Mouse (Mus musculus) heart, postnatal 0 days (tissue): ENCODE data around the gene Ccnyl1. TPM values are rescaled to one million over a fixed set of nuclear protein-coding genes. Genes with fewer than 3 reads are reported as not detected.

Experiments used
- ATAC-seq: fragments of 200-750 bp; cut with Nextera tagmentation; 2 replicates; pipeline ENCODE4 v1.8.0; 2017; ENCODE audit warnings: low read depth, moderate number of reproducible peaks, moderate library complexity; ENCODE audit not compliant: insufficient read depth
- DNase-seq: peaks from one replicate; pipeline ENCODE4 v3.0.0-alpha.2; 2016; ENCODE audit warnings: low spot score
- H3K27ac ChIP-seq: fragments of 300-500 bp; sonication (generic); 2 replicates; pipeline ENCODE4 v1.5.1; 2014; ENCODE audit warnings: low read depth, mild to moderate bottlenecking
- H3K27me3 ChIP-seq: fragments of 300-500 bp; sonication (generic); 2 replicates; pipeline ENCODE4 v1.6.1; 2014; ENCODE audit warnings: low read length, mixed read lengths; ENCODE audit not compliant: control insufficient read depth, insufficient read depth
- H3K36me3 ChIP-seq: fragments of 300-500 bp; sonication (generic); replicated peaks from 2 replicates; pipeline ENCODE4 v1.6.1; 2014; ENCODE audit warnings: low read length, mixed read lengths; ENCODE audit not compliant: control insufficient read depth, insufficient read depth
- H3K4me1 ChIP-seq: fragments of 300-500 bp; sonication (generic); 2 replicates; pipeline ENCODE4 v1.6.1; 2014; ENCODE audit warnings: antibody characterized with exemption; ENCODE audit not compliant: control insufficient read depth, insufficient read depth
- H3K4me2 ChIP-seq: fragments of 300-500 bp; sonication (generic); 2 replicates; pipeline ENCODE4 v1.6.1; 2014; ENCODE audit warnings: low read depth, mild to moderate bottlenecking, low read length, moderate library complexity
- H3K4me3 ChIP-seq: fragments of 300-500 bp; sonication (generic); 2 replicates; pipeline ENCODE4 v1.5.1; 2014; ENCODE audit warnings: low read depth, low read length
- H3K9ac ChIP-seq: fragments of 300-500 bp; sonication (generic); replicated peaks from 2 replicates; pipeline ENCODE4 v1.6.1; 2014; ENCODE audit warnings: low read depth, low read length, mixed read lengths
- H3K9me3 ChIP-seq: fragments of 300-500 bp; sonication (generic); replicated peaks from 2 replicates; pipeline ENCODE4 v1.6.1; 2016; ENCODE audit warnings: low read length; ENCODE audit not compliant: control insufficient read depth
- CTCF ChIP-seq: IDR thresholded peaks from 2 replicates; pipeline ENCODE4 v1.5.1; 2016; ENCODE audit warnings: antibody characterized with exemption, control low read depth, low read depth
- EP300 ChIP-seq: IDR thresholded peaks from 2 replicates; pipeline ENCODE4 v1.6.1; 2016; ENCODE audit warnings: antibody characterized with exemption, low read depth
- WGBS: fragments of 180-500 bp; shearing (Covaris S2); extraction: QIAGEN DNeasy Blood & Tissue Kit; methylation state at CpG from one replicate; pipeline ENCODE4 v1.1.7; 2014; 5-methylcytosine and 5-hydroxymethylcytosine counted together
- polyA plus RNA-seq: library from polyadenylated mRNA; unstranded; fragments of >200 nt; fragmentation: Nextera tagmentation; extraction: Ambion mirVana; gene quantifications from 2 replicates; pipeline ENCODE4 v1.2.1, GENCODE M21; 2015
- total RNA-seq: library from RNA; depleted of rRNA; stranded (reverse); fragments of >200 nt; gene quantifications from 2 replicates; pipeline ENCODE4 v1.2.3, GENCODE M21; 2014; ENCODE audit warnings: low replicate concordance

The Ccnyl1 gene
- total and polyA plus RNA-seq, 2 experiments from 2014 or later: 3.4 to 12.7 TPM

GRCm38 (mm10) chr1:64673931-64674330, 16.3 kb upstream of the Ccnyl1 start:
- H3K36me3 ChIP-seq: no peaks in the 10 kb centered on the region
- no peaks in the 10 kb centered on the region for H3K9me3 ChIP-seq
- no peak overlapping the region for H3K4me3 ChIP-seq
- H3K4me2 ChIP-seq: no peak overlapping the region
- DNase-seq: no peak
- no peak overlapping the region for H3K27ac ChIP-seq
- H3K4me1 ChIP-seq: no peaks in the 10 kb centered on the region
- WGBS: 91% methylated on average over 5 of the region's 5 CpGs
- H3K9ac ChIP-seq: no peak overlapping the region
- TF ChIP-seq CTCF: no peak
- no peaks in the 10 kb centered on the region for H3K27me3 ChIP-seq
- no peak for ATAC-seq

GRCm38 (mm10) chr1:64676060-64676839, 14.0 kb upstream of the Ccnyl1 start:
- H3K27me3 ChIP-seq: no peaks in the 10 kb centered on the region
- H3K27ac ChIP-seq: no peak overlapping the region
- TF ChIP-seq CTCF: no peak
- no peak overlapping the region for H3K4me2 ChIP-seq
- WGBS: 62% methylated on average over 6 of the region's 6 CpGs
- ATAC-seq (no peak), DNase-seq (no peak)
- no peaks in the 10 kb centered on the region for H3K4me1 ChIP-seq
- H3K36me3 ChIP-seq: no peaks in the 10 kb centered on the region
- H3K4me3 ChIP-seq: no peak overlapping the region
- H3K9me3 ChIP-seq: no peaks in the 10 kb centered on the region
- no peak overlapping the region for H3K9ac ChIP-seq

- WGBS: 57% methylated on average over 3 of the region's 3 CpGs
These were observed 8.8 kb upstream of the Ccnyl1 start for GRCm38 (mm10) chr1:64681499-64681898.

GRCm38 (mm10) chr1:64683039-64683438, 7.2 kb upstream of the Ccnyl1 start:
- Histone ChIP-seq H3K4me3 (no peak overlapping the region), H3K9ac (no peak overlapping the region), H3K4me1 (no peaks in the 10 kb centered on the region), H3K4me2 (no peak overlapping the region), H3K36me3 (no peaks in the 10 kb centered on the region), H3K27me3 (no peaks in the 10 kb centered on the region), H3K27ac (no peak overlapping the region), H3K9me3 (no peaks in the 10 kb centered on the region)
- 90% methylated on average over 3 of the region's 3 CpGs for WGBS
- TF ChIP-seq EP300: no peak
- TF ChIP-seq CTCF: no peak
- DNase-seq: no peak
- no peak for ATAC-seq

More at GRCm38 (mm10) chr1:64681499-64681898, 8.8 kb upstream of the Ccnyl1 start:
- no peak overlapping the region for H3K9ac ChIP-seq
- no peaks in the 10 kb centered on the region for H3K4me1 ChIP-seq
- no peak overlapping the region for H3K27ac ChIP-seq
- TF ChIP-seq CTCF (no peak), EP300 (no peak)
- no peak for DNase-seq
- H3K27me3 ChIP-seq: no peaks in the 10 kb centered on the region
- no peak overlapping the region for H3K4me2 ChIP-seq
- no peaks in the 10 kb centered on the region for H3K9me3 ChIP-seq
- no peak overlapping the region for H3K4me3 ChIP-seq
- no peaks in the 10 kb centered on the region for H3K36me3 ChIP-seq
- no peak for ATAC-seq

- Histone ChIP-seq H3K27ac (no peak overlapping the region), H3K4me3 (no peak overlapping the region), H3K4me2 (no peak overlapping the region), H3K4me1 (peaks cover 3% of the 10 kb centered on the region; the same call in 1 of the 2 replicates), H3K36me3 (no peaks in the 10 kb centered on the region), H3K9me3 (no peaks in the 10 kb centered on the region), H3K27me3 (no peaks in the 10 kb centered on the region), H3K9ac (no peak overlapping the region)
- TF ChIP-seq EP300 (no peak), CTCF (no peak)
- DNase-seq: no peak
- 88% methylated on average over 2 of the region's 2 CpGs for WGBS
- no peak for ATAC-seq
These were observed 5.8 kb upstream of the Ccnyl1 start for GRCm38 (mm10) chr1:64684440-64684839.

GRCm38 (mm10) chr1:64688046-64688445, 2.2 kb upstream of the Ccnyl1 start:
- no peaks in the 10 kb centered on the region for H3K36me3 ChIP-seq
- TF ChIP-seq EP300 (no peak), CTCF (no peak)
- DNase-seq (no peak), ATAC-seq (no peak)
- no peaks in the 10 kb centered on the region for H3K9me3 ChIP-seq
- WGBS: 89% methylated on average over 4 of the region's 4 CpGs
- no peak overlapping the region for H3K4me3 ChIP-seq
- H3K4me1 ChIP-seq: peaks cover 11% of the 10 kb centered on the region; the same call in 1 of the 2 replicates
- H3K27me3 ChIP-seq: no peaks in the 10 kb centered on the region
- no peak overlapping the region for H3K9ac ChIP-seq
- no peak overlapping the region for H3K27ac ChIP-seq
- H3K4me2 ChIP-seq: no peak overlapping the region
